Mouse (Mus musculus): ENCODE measurements around the gene Cnksr2. TPM values are rescaled to one million over a fixed set of nuclear protein-coding genes. Genes with fewer than 3 reads are reported as not detected.

Cnksr2 gene
- total and polyA plus RNA-seq, 2 experiments from 2014 or later, result 7.0 to 15.3 TPM

DNA sequence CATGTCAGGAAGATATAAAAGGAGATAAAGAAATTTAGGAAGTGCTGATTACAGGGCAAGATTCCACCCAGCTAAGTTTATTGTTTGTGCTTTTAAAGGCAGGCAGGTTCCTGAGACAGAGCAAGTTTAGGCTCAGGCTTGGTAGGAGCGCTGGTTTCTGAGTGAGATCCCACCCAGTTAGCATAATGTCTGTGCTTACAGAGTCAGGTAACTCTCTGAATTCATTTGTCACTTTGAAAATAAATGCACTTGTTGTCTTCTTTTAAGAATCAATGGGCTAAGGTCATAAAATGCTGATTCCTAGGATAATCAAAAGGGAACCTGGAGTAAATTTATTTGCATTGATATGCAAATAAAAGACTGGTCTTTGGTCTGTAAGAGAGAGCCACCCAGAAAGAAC is 233.4 kb downstream of the Cnksr2 start:
- 60% methylated on average over 1 of the region's 1 CpGs for WGBS
- H3K4me2 ChIP-seq (ENCODE audit: low read depth, low read length), result no peak overlapping the region
- no peaks in the 10 kb centered on the region for H3K27me3 ChIP-seq (ENCODE audit: insufficient read depth, low read length)
- no peak for ATAC-seq
- H3K9me3 ChIP-seq (ENCODE audit: low read length), result no peaks in the 10 kb centered on the region
- H3K9ac ChIP-seq (replicated peaks; ENCODE audit: low read length), result no peak overlapping the region
- H3K4me3 ChIP-seq (ENCODE audit: low read length), result no peak overlapping the region
- TF ChIP-seq CTCF (IDR thresholded peaks at IDR 0.05; ENCODE audit: low read depth), result no peak
- no peak overlapping the region for H3K27ac ChIP-seq
- no peak for DNase-seq (ENCODE audit: low spot score)
- no peaks in the 10 kb centered on the region for H3K36me3 ChIP-seq (ENCODE audit: insufficient read depth, low read length)
- no peaks in the 10 kb centered on the region for H3K4me1 ChIP-seq (ENCODE audit: insufficient read depth, low read length)

DNA sequence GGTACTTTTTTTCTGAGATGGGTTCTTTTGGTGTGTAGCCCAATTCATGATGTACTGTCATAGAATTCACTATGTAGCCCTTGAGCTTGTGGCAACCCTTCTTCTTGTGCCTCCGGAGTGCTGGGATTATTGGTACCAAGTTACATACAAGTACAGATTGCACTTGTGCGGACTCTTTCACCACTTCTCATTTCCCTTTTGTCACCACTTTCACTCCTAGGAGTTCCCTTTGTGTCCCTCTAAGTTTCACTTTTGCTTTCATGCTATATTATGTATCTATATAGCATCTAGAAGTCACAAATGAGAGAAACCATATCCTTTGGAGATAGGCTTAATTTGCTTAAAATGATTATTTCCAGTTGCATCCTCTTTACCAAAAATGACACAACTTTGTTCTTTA is 241.4 kb downstream of the Cnksr2 start:
- Histone ChIP-seq H3K4me3 (ENCODE audit: low read length) (no peak overlapping the region), H3K27me3 (ENCODE audit: insufficient read depth, low read length) (no peaks in the 10 kb centered on the region), H3K9ac (replicated peaks; ENCODE audit: low read length) (no peak overlapping the region), H3K9me3 (ENCODE audit: low read length) (no peaks in the 10 kb centered on the region), H3K27ac (no peak overlapping the region), H3K4me1 (ENCODE audit: insufficient read depth, low read length) (no peaks in the 10 kb centered on the region), H3K36me3 (ENCODE audit: insufficient read depth, low read length) (no peaks in the 10 kb centered on the region), H3K4me2 (ENCODE audit: low read depth, low read length) (no peak overlapping the region)
- WGBS, result 87% methylated on average over 2 of the region's 2 CpGs
- ATAC-seq (no peak), DNase-seq (ENCODE audit: low spot score) (no peak)
- TF ChIP-seq CTCF (IDR thresholded peaks at IDR 0.05; ENCODE audit: low read depth), result no peak

Other genes with a start within 250 kb of the Cnksr2 start
- 0.07 TPM in 1 of 2 replicates, not detected in the other for gene Klhl34, start 224.9 kb downstream of the Cnksr2 start, total RNA-seq (2014; rRNA removed)
- 0.73 and 1.4 TPM in 2 replicates for gene Klhl34, start 224.9 kb downstream of the Cnksr2 start, polyA plus RNA-seq (2015; fragmentation: Nextera tagmentation; extraction: Ambion mirVana)

Data from hindbrain, postnatal 0 days (tissue).